Mouse (Mus musculus): ENCODE data around the gene Agrp. TPM values are rescaled to one million over a fixed set of nuclear protein-coding genes. Genes with fewer than 3 reads are reported as not detected.

Gene Agrp
- polyA plus RNA-seq, 1 experiment from 2014 or later, result 1.8 TPM

GRCm38 (mm10) chr8:105626086-105626485, 11.1 kb downstream of the Agrp start:
- Histone ChIP-seq H3K9me3 (replicated peaks; ENCODE audit: control insufficient read depth, low read length) (no peaks in the 10 kb centered on the region), H3K4me2 (ENCODE audit: low read length) (no peak overlapping the region), H3K36me3 (ENCODE audit: control insufficient read depth, insufficient read depth, low read length) (peaks cover 25% of the 10 kb centered on the region), H3K4me1 (ENCODE audit: control insufficient read depth, insufficient read depth, low read length) (peaks cover 6% of the 10 kb centered on the region), H3K27ac (ENCODE audit: low read depth, low read length) (no peak overlapping the region), H3K27me3 (replicated peaks; ENCODE audit: control insufficient read depth, insufficient read depth, low read length) (no peaks in the 10 kb centered on the region), H3K4me3 (ENCODE audit: low read depth, low read length) (no peak overlapping the region), H3K9ac (ENCODE audit: low read length) (no peak overlapping the region)
- WGBS, result 69% methylated on average over 1 of the region's 1 CpGs
- ATAC-seq (no peak), DNase-seq (ENCODE audit: low spot score) (no peak)

- 71% methylated on average over 1 of the region's 1 CpGs for WGBS
- ATAC-seq (no peak), DNase-seq (ENCODE audit: low spot score) (no peak)
- Histone ChIP-seq H3K27me3 (replicated peaks; ENCODE audit: control insufficient read depth, insufficient read depth, low read length) (no peaks in the 10 kb centered on the region), H3K27ac (ENCODE audit: low read depth, low read length) (0 out of 2 replicates have a peak overlapping the region, but pooled peaks have one; percentile 40), H3K4me2 (ENCODE audit: low read length) (no peak overlapping the region), H3K4me1 (ENCODE audit: control insufficient read depth, insufficient read depth, low read length) (peaks cover 6% of the 10 kb centered on the region), H3K9me3 (replicated peaks; ENCODE audit: control insufficient read depth, low read length) (no peaks in the 10 kb centered on the region), H3K9ac (ENCODE audit: low read length) (no peak overlapping the region), H3K36me3 (ENCODE audit: control insufficient read depth, insufficient read depth, low read length) (peaks cover 38% of the 10 kb centered on the region), H3K4me3 (ENCODE audit: low read depth, low read length) (no peak overlapping the region)
Observed at GRCm38 (mm10) chr8:105624831-105625230, 12.4 kb downstream of the Agrp start.

- Histone ChIP-seq H3K27ac (ENCODE audit: low read depth, low read length) (0 out of 2 replicates have a peak overlapping the region, but pooled peaks have one; percentile 40), H3K4me1 (ENCODE audit: control insufficient read depth, insufficient read depth, low read length) (peaks cover 6% of the 10 kb centered on the region), H3K36me3 (ENCODE audit: control insufficient read depth, insufficient read depth, low read length) (peaks cover 42% of the 10 kb centered on the region), H3K9ac (ENCODE audit: low read length) (no peak overlapping the region), H3K27me3 (replicated peaks; ENCODE audit: control insufficient read depth, insufficient read depth, low read length) (no peaks in the 10 kb centered on the region), H3K9me3 (replicated peaks; ENCODE audit: control insufficient read depth, low read length) (no peaks in the 10 kb centered on the region), H3K4me3 (ENCODE audit: low read depth, low read length) (no peak overlapping the region), H3K4me2 (ENCODE audit: low read length) (no peak overlapping the region)
- 57% methylated on average over 3 of the region's 3 CpGs for WGBS
- no peak for ATAC-seq
- DNase-seq (ENCODE audit: low spot score), result peak; percentile 39
Observed at GRCm38 (mm10) chr8:105624401-105624800, 12.8 kb downstream of the Agrp start.

- WGBS, result 65% methylated on average over 7 of the region's 7 CpGs
- H3K4me3 ChIP-seq (ENCODE audit: low read depth, low read length), result no peak overlapping the region
- H3K4me2 ChIP-seq (ENCODE audit: low read length), result no peak overlapping the region
- H3K4me1 ChIP-seq (ENCODE audit: control insufficient read depth, insufficient read depth, low read length), result peaks cover 6% of the 10 kb centered on the region
- ATAC-seq (no peak), DNase-seq (ENCODE audit: low spot score) (no peak)
- no peak overlapping the region for H3K9ac ChIP-seq (ENCODE audit: low read length)
- H3K9me3 ChIP-seq (replicated peaks; ENCODE audit: control insufficient read depth, low read length), result no peaks in the 10 kb centered on the region
- no peaks in the 10 kb centered on the region for H3K27me3 ChIP-seq (replicated peaks; ENCODE audit: control insufficient read depth, insufficient read depth, low read length)
- peaks cover 48% of the 10 kb centered on the region for H3K36me3 ChIP-seq (ENCODE audit: control insufficient read depth, insufficient read depth, low read length)
- no peak overlapping the region for H3K27ac ChIP-seq (ENCODE audit: low read depth, low read length)
Observed at GRCm38 (mm10) chr8:105623679-105624245, 13.4 kb downstream of the Agrp start.

DNA sequence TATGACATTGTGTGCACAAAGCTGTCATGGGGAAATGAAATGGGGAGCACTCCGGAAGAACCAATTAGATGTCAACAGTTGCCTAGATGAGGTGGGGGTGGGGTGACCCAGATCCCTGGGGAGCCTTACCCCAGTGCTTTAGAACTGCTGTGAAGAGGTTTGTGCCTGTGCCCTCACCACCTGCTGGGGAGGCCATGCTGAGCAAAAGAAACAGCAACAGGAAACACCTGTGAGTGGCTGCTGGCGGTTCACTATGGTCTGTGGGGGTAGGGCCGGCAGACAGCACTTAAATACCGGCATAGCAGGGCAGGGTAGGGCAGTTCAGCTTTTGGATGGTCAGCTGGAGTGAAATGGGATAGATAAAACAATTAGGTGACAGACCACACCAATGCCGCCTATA, 14.1 kb downstream of the Agrp start:
- H3K27ac ChIP-seq (ENCODE audit: low read depth, low read length), result peak overlapping the region; percentile 58; the same call in 1 of the 2 replicates
- peaks cover 55% of the 10 kb centered on the region for H3K36me3 ChIP-seq (ENCODE audit: control insufficient read depth, insufficient read depth, low read length)
- 21% methylated on average over 5 of the region's 5 CpGs for WGBS
- peaks cover 6% of the 10 kb centered on the region for H3K4me1 ChIP-seq (ENCODE audit: control insufficient read depth, insufficient read depth, low read length)
- no peak overlapping the region for H3K4me2 ChIP-seq (ENCODE audit: low read length)
- 0 out of 2 replicates have a peak overlapping the region, but pooled peaks have one; percentile 13 for H3K9ac ChIP-seq (ENCODE audit: low read length)
- no peaks in the 10 kb centered on the region for H3K27me3 ChIP-seq (replicated peaks; ENCODE audit: control insufficient read depth, insufficient read depth, low read length)
- no peak overlapping the region for H3K4me3 ChIP-seq (ENCODE audit: low read depth, low read length)
- no peaks in the 10 kb centered on the region for H3K9me3 ChIP-seq (replicated peaks; ENCODE audit: control insufficient read depth, low read length)
- ATAC-seq (no peak), DNase-seq (ENCODE audit: low spot score) (no peak)

GRCm38 (mm10) chr8:105622421-105622920, 14.7 kb downstream of the Agrp start:
- 6% methylated on average over 8 of the region's 8 CpGs for WGBS
- peak; percentile 93 for ATAC-seq

DNA sequence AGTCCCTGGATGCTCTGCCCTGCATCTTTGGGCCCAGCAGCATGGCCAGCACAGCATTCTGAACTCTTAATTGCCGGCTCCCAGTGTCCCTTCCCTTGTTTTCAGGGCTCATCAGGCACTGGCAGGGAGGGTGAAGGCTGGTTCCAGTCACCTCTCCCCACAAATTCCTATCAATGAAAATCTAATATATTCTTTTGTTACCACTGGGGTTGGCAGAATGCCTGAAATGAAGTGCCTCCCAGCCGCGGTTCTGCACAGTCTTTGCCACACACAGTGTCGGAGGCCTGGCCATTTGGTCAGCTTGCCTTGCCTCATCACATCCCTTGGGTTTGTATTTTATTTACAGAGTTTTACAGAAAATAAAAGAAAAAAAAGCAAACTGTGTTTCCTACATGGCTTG, 15.4 kb downstream of the Agrp start:
- H3K4me1 ChIP-seq (ENCODE audit: control insufficient read depth, insufficient read depth, low read length), result peaks cover 6% of the 10 kb centered on the region
- no peak overlapping the region for H3K4me3 ChIP-seq (ENCODE audit: low read depth, low read length)
- peaks cover 68% of the 10 kb centered on the region for H3K36me3 ChIP-seq (ENCODE audit: control insufficient read depth, insufficient read depth, low read length)
- no peaks in the 10 kb centered on the region for H3K9me3 ChIP-seq (replicated peaks; ENCODE audit: control insufficient read depth, low read length)
- peak; percentile 51 for DNase-seq (ENCODE audit: low spot score)
- H3K9ac ChIP-seq (ENCODE audit: low read length), result peak overlapping the region; percentile 43
- H3K4me2 ChIP-seq (ENCODE audit: low read length), result no peak overlapping the region
- ATAC-seq, result peak; percentile 47
- H3K27me3 ChIP-seq (replicated peaks; ENCODE audit: control insufficient read depth, insufficient read depth, low read length), result no peaks in the 10 kb centered on the region
- H3K27ac ChIP-seq (ENCODE audit: low read depth, low read length), result peak overlapping the region; percentile 58; the same call in 1 of the 2 replicates
- WGBS, result 26% methylated on average over 4 of the region's 4 CpGs

More at GRCm38 (mm10) chr8:105622421-105622920, 14.7 kb downstream of the Agrp start:
- peaks cover 61% of the 10 kb centered on the region for H3K36me3 ChIP-seq (ENCODE audit: control insufficient read depth, insufficient read depth, low read length)
- peak overlapping the region; percentile 58; the same call in 1 of the 2 replicates for H3K27ac ChIP-seq (ENCODE audit: low read depth, low read length)
- DNase-seq (ENCODE audit: low spot score), result peak; percentile 95
- no peaks in the 10 kb centered on the region for H3K27me3 ChIP-seq (replicated peaks; ENCODE audit: control insufficient read depth, insufficient read depth, low read length)
- peaks cover 6% of the 10 kb centered on the region for H3K4me1 ChIP-seq (ENCODE audit: control insufficient read depth, insufficient read depth, low read length)
- no peak overlapping the region for H3K9ac ChIP-seq (ENCODE audit: low read length)
- no peak overlapping the region for H3K4me2 ChIP-seq (ENCODE audit: low read length)
- no peaks in the 10 kb centered on the region for H3K9me3 ChIP-seq (replicated peaks; ENCODE audit: control insufficient read depth, low read length)
- no peak overlapping the region for H3K4me3 ChIP-seq (ENCODE audit: low read depth, low read length)

- H3K9ac ChIP-seq (ENCODE audit: low read length), result peak overlapping the region; percentile 43; the same call in 1 of the 2 replicates
- no peaks in the 10 kb centered on the region for H3K27me3 ChIP-seq (replicated peaks; ENCODE audit: control insufficient read depth, insufficient read depth, low read length)
- no peak for ATAC-seq
- H3K4me2 ChIP-seq (ENCODE audit: low read length), result no peak overlapping the region
- peaks cover 74% of the 10 kb centered on the region for H3K36me3 ChIP-seq (ENCODE audit: control insufficient read depth, insufficient read depth, low read length)
- no peaks in the 10 kb centered on the region for H3K9me3 ChIP-seq (replicated peaks; ENCODE audit: control insufficient read depth, low read length)
- peaks cover 6% of the 10 kb centered on the region for H3K4me1 ChIP-seq (ENCODE audit: control insufficient read depth, insufficient read depth, low read length)
- H3K4me3 ChIP-seq (ENCODE audit: low read depth, low read length), result no peak overlapping the region
- no peak for DNase-seq (ENCODE audit: low spot score)
- H3K27ac ChIP-seq (ENCODE audit: low read depth, low read length), result peak overlapping the region; percentile 58; the same call in 1 of the 2 replicates
- WGBS, result 89% methylated on average over 21 of the region's 21 CpGs
Observed at GRCm38 (mm10) chr8:105620946-105621720, 16.1 kb downstream of the Agrp start.
